Mouse (Mus musculus): ENCODE data around the gene Guca1a.

GRCm38 (mm10) chr17:47384064-47384463, 16.3 kb downstream of the Guca1a start:
- TF ChIP-seq CTCF (IDR thresholded peaks at IDR 0.05; ENCODE audit: insufficient read depth, low read depth, low read length) (no peak), POLR2A (IDR thresholded peaks at IDR 0.05; ENCODE audit: insufficient read depth, low read depth, low read length) (no peak)
